Mouse (Mus musculus) spleen, adult 12 weeks (tissue): Measurements from ENCODE around the gene Arhgef12.
A peak's percentile ranks its signal among the peaks of the same experiment; 100 is the strongest.

Experiments
- DNase-seq: peaks from one replicate; pipeline ENCODE4 v3.0.0; 2022; ENCODE audit warnings: low spot score

Arhgef12 gene

DNA sequence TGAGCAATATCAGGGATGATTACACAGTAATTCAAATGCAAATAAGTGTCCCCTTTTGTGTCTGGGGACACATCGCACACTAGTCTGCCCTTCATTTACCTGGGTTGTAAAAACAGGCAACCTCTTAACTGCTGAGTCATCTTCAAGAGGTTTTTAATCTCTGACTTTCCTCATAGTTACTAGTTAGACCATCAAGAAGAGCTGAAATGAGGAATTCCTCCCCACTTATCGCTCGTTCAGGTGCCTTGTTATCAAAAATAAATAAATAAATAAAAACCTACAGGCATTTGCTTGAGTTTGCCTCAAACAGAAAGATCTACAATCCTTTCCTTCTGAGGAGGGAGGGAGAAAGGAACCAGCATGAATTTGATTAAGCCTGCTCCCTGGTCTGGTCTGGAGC, 1.7 kb upstream of the Arhgef12 start:
- DNase-seq, result no peak

DNA sequence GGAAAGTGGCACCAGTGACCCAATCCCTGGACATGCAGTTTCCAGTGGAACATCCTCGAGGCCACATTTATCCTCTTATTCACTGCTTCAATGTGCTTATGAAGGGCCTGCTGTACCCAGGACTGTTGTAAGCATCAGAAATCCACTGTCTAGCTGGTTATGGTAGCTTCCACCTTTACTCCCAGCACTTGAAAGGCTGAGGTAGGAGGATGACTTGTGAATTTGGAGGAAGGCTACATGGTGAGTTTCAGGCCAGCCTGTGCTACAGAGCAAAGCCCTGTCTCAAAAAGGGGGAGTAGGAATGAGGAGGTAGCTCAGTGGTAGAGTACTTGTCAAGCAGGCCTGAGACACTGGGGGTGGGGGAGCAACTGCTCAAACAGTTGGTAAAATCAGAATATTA, 1.0 kb upstream of the Arhgef12 start:
- no peak for DNase-seq

DNA sequence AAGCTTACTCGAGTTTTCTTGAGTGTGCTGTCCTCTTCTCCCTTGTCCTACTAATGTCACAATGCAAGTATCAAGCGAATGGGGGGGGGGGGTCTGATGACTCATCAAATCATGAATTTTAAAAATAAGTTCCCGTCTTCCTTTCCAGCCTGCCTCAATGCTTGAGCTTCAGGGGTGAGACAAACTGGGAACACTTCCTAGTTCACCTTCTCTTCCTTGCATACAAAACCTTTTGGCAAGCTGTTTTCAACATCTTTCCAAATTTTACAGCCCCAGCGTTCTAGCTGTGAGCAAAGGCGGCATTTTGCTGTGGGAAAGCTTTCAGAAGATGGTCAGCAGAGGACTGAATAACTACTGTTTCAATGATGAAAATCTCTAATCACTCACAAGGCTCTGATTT, 516 bp upstream of the Arhgef12 start:
- DNase-seq, result no peak

DNA sequence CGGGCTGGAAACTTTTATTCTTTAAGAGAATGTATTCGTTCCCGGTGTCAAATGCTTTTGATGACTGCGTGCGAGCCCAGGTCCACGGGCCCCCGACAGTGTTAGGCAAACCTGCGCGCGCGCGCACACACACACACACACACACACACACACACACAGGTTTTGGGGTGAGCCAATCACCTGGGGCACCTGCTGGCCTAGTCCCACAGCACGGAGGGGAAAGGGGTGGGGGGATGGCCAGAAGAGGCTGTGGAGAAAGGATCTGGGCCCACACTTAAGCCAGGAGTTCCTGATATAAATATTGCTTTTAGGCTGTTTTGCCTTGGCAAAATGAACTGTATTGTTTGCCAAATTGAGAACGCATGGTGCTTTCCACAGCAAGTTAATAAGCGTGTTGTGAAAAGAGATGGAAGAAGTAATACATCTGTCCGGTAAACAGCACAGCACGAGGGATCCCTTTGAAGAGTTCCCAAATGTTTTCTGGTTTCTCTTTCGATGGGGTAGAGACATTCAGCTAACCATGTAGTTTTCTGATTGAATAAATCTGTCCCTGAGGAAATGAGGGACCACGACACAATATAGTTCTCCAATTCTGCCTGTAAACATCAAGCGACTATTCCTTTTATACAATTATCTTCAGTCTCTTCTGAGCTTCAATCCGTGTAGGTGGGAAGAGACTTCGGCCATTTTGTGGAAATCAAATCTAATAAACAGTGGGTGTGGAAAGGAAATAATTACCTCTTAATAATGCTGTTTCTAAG, 433 bp downstream of the Arhgef12 start:
- no peak for DNase-seq

DNA sequence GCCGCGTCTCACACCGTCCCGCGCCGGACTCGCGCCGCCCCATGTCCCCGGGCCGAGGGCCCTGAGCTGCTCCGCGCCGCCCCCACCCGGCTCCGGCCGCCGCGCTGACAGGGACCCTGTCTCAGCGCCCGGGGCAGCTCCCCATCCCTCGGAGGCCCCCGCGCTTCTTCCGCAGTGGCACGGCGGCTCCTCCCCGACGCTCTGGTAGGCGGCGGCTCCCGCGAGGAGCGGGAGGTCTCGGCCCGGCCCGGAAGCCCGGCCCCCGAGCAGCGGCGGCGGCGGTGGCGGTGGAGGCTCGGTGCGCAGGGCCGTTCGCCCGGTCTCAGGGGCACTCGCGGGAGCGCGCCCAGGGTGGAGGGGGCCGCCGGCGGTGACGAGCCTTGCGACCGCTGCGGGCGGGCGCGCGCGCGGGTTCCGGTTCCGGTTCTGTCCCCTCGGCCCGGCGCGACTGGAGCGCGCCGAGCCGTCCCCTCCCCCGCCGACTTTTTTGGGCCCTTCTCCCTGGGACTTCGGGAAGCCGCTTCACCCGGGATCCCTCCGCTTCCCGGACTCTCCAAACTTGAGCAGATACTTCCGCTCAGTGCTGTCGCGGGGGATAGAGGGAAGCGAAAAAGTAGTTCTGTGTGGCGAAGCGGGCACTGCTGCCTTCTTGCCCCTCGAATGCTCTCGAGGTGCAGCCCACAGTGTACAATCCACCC, 1.2 kb downstream of the Arhgef12 start:
- peak; percentile 69 for DNase-seq

DNA sequence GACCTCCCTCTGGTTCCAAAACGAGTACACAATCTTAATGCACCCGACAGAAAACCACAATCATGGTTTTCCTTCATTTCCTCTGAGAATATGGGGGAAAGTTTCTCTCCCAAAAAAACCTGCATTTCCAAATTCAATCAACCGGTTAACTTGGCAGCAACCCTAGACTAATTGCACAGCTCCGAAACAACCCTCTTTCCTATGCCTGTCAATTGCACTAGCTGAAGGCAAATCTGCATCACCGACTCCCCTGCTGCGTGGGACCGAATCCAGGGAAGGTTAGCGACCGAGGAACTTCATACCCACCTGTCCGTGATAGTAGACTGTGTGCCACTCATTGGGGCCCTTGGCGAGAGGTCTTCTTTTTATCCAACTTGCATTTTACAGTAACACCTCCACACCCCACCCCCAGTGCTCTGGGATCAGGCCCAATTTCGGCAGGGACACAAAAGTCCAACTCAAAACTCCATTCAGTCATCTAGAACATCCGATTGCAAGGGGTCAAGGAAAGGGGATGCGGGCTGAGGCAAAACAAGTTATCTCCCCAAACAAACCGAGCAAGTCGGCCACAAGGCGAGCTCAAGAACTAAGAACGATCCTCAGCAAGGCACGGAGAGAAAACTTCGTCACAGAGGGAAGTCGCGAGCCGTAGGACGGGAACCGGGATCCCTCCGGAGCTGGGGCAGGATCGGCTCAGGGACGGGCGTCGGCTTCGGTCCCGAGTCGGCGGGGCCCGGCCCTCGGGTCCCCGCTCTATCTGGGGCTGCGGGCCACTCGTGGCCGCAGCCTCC, 2.0 kb downstream of the Arhgef12 start:
- DNase-seq, result peak; percentile 51

DNA sequence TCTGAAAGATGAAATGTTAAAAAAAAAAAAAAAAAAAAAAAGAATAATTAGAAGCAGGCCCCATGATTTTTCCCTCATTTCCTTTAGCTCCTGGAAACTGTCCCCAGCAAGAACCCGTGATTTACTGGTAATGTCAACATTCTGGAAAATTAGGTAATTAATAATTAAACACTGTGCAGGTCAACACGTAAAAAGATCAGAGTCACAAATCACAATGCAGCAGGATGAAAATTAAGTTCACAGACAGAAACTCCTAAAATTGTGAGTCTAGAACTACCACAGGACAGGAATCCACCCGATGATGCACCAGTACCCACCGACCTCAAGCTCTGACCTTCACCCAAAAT, 2.5 kb downstream of the Arhgef12 start:
- DNase-seq, result no peak

DNA sequence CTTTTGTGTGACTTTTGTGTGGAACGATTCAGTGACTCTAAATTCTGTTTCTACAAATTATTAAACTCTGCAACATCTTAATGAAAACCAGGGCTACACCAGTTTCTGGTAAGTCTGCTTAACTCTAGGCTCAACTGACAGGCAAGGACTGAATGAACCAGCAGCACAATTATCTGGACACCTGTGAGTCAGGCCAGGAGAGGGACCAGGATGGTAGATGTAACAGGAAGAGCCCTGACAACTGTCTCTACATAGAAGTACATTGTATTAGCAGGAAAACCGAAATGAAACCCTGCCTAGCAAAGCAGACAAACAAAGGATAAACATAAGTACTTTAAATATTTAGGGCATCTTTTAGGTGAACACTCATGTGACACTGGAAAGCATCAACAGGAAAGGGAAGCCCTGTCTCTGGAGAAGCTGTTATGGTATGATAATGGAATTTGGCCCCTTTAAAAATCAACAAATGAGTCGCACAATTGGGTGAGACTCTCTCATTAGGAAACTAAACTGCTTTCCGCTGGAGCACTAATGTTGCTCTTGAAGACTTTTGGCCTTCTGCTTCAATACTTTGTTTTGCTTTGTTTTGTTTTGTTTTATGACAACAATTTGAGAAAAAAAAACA, 3.3 kb downstream of the Arhgef12 start:
- no peak for DNase-seq

DNA sequence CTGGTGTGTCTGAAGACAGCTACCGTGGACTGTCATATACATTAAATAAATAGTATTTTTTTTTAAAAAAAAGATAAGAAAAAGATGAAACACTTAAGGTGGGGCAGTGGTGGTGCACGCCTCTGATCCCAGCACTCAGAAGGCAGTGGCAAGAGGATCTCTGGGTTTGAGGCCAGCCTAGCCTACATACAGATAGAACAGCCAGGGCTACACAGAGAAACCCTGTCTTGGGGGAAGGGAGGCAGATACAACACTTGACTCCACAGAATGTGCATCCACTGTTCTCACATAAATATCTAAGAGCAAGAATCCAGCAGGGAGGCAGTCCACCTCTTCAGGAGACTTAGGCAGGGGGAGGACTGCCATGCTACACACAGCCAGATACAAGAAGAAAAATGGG, 4.1 kb downstream of the Arhgef12 start:
- peak; percentile 27 for DNase-seq

DNA sequence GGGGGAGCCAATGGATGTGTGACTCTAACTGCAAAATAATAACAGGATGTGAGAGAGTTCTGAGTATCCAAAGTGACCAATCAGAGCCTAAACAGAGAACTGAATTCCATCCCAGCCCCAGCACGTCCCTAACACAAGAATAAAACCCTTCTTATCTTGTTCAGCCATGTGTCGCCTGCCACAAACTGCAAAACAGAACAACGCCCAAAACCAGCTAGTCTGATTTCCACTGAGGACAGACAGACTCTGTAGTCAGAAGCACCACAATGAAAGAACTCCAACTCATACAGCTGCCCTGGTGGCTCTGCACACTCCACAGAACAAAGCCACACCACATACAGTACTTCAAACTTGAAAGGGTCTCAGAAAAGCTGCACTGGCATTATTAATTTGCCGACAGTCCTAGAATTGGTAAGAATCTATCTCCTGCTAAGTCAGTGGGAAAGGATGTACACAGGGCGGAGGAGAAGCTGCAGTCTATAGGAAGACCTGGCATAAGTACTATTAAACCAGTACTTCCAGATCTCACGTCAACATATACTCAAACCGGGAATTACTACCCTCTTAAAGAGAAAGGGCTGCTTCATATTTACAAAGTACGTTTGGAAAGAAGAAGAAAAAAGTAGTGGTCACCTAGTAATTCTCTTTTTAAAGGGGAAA, 5.0 kb downstream of the Arhgef12 start:
- peak; percentile 70 for DNase-seq

DNA sequence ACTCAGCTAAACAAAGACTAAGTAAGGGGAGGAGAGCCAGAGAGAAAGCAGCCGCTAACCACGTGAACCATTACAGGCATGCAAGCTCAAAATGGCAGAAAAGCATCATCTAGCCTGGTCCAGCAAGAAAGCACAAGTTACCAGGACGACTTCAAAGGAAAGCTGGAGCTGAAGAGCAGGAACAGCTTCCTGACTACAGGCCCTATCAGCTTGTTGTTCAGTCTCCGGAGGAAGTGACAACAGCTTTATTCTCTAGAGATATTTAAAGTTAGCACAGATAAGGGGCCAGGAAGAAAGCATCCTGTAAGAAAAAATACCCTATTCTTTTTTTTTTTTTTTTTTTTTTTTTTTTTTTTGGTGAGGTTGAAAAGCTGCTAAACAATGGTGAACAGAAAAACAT, 8.1 kb downstream of the Arhgef12 start:
- DNase-seq, result no peak

DNA sequence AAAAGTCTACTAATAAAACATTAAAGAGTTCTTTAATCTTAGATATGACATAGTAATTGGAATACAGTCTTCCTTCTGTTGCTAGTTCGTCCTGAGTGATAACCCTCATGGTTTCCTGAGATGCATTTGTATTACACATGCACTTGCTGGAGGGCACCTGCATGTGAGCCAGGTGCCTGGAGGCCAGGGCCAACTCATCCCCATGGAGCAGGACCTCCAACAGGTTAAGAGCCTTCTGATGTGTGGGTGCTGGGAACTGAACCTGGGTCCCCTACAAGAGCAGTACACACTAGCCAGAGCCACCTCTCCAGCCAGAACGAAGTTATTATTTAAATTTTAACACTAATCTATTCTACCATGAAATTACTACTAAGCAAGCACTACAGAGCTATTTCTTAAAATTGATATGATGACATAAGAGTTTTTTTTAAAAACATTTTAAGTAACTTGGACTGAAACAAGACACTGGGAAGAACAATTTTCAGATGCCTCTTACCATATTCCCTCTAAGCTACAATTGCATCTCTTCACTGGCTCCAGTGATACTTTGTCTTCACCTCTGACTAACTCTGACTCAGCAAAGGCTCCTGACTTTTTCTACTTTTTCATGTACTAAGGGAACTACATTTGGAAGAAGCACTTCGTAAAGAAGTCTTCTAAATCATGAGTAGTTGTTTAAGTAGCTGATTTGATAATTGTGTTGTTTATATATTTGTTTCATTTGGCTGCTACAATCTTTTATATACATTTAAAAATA, 9.1 kb downstream of the Arhgef12 start:
- DNase-seq, result no peak

DNA sequence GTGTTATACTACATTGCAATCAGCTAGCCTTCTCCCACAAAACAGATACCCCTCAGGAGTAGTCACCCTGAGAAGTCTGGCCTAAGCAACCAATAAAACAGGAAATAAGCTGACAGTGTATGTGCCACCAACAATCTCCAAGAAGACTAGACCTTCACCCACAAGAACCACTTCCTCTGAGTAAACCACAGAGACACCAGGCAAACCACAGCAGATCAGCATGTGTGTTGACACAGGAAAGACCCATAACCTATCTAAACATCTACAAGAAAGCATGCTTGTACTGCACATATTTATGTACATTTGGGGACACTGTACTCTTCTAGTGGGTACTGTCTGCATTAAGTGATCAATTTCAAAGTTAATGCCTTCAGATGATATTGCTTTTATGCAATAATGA, 10.7 kb downstream of the Arhgef12 start:
- no peak for DNase-seq

DNA sequence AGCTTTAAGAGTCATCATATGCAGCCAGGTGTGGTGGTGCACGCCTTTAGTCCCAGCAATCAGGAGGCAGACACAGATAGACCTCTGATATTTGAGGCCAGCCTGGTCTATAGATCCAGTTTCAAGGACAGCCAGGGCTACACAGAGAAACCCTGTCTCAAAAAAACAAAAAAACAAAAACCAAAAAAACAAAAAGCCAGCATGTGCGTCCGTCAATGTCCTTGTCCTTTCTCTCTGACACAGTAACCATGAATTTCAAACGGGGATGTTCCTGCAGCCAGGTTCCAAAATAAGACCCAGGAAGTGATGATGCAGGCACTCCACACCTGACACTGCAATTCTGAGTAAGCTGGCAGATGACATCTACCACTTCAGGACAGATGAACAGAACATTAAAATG, 12.2 kb downstream of the Arhgef12 start:
- DNase-seq, result no peak

DNA sequence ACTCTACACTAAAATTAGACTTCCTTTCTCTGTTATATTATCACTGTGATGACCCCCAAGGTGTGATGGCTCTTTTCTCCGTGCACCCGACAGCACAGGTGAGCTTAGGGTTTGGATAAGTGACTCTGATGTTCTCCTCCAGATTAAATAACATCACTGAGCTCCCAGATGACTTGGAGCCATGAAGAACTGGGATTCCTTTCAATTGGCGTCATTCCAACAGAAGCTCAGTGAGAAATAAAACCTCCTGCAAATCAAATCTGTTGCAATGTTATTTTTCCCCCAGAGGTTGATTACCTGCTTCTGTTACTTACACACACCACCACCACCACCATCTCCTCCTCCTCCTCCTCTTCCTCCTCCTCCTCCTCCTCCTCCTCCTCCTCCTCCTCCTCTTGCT, 13.2 kb downstream of the Arhgef12 start:
- DNase-seq, result no peak

DNA sequence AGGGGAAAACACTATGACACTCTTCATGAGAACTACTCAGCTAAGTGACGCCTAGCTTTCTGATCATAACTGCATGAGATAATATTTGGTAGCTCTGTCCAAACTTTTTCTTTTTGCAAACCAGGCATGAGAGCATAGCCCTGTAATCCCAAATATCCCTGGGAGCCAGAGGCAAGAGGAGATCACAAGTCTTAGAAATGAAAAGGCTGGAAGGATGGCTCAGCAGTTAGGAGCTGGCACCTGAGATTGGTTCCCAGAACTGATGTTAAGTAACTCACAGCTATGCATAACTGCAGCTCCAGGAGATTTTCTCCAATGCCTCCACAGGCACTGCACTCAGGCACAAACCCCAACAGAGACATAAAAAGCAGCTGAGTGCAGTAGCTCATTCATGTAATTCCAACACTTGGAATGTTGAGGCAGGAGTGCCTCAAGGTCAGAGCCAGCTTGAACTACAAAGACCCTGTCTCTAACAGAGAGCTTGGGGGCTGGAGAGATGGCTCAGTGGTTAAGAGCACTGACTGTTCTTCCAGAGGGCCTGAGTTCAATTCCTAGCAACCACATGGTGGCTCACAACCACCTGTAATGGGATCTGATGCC, 21.3 kb downstream of the Arhgef12 start:
- DNase-seq, result no peak

DNA sequence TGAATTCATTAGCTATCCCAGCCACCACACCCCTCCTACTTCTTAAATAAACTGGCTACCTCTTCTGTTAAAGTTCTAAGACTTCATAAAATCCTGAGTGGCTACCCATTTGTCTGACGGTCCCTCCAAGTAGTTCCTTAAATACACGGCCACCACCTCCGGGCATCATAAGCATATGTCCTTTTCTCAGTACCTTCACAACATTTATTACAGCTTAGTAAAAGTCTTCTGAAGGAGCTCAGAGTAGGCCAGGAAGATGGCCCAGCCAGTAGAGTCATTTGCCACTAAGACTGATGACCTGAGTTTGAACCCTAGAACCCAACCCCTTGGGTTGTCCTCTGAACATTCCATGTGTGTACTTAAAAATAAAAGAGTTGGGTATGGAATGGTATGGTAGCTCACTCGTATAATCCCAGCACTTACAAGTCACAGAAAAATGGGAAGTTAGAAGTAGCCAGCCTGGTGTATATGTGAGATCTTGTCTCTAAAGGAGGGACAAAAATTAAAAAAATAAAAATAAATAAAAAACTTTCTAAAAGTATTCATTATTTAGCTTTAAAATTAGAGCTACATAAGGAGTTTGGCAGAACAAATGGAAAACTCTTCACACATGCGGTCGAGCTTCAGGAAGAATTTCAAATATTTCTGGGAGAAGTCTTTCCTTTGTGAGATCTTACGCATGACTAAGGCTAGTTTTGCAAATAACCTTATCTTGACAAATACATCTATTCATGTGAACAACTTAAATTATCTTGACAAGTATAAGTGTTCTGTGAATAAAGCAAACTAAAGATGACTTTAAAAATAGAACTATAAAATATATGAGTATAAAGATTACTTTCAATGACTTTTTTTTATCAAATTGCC, 22.3 kb downstream of the Arhgef12 start:
- DNase-seq, result no peak

DNA sequence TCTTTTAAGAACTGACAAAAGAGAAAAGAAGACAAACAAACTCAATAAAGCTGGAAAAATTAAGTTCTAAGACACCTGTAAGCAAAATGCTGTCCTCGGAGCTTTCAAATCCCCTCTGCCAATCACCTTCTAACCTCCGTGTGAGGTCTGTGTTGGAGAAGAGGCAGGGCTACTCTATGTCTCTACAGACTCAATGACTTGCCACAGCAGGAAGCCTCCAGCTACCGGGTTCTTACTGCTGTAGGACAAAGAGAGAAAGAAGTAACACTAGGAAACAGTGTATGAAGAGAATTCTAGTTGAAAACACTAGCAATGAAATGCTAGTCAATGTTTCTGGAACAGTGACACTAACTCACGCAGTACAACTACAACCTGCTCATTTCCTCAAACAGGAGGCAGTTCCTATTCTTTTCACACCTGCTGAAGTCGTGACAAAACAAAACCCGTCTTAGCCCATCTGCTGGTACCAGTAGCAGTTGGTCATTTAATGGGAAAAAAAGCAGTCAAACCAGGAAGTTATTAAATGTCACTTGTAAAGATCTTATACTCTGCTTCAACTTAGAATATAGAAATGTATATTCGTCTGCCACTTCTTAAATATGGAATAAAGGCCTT, 23.5 kb downstream of the Arhgef12 start:
- DNase-seq, result no peak

DNA sequence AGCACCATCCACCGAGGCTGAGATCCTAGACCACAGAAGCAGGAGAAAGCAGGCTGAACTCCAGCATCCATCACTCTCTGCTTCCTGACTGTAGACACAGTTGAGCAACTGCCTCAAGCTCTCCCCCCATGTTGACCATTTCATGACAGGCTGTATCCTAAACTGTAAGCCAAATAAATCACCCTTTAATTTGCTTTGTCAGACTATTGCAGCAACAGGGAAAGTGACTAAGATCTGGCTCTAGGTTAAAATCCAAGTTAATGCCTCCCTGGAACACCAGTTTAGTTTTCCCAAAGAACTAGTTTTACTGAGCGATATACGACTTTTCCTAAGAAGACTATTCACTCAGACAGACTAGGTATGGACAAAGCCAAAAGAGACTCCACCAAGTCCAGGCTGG, 28.3 kb downstream of the Arhgef12 start:
- DNase-seq, result no peak

DNA sequence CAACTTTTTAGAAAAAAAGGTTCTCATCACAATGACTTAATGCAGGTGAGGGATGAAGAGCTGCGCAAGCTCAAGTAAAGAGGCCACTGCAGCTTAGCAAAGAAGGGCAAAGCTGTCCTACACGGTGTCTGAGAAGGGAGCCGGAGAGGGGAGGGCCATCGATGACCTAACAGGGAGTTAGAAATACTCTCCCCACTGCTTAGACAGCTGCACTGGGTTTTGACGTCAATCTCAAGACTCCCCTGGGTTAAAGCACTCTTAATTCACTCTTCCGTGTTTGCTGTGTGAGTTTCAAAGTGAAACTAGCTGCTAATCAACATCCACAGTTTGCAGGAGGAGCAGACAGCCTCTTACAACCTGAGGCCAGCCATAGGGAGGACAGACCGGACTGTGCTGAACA, 30.9 kb downstream of the Arhgef12 start:
- DNase-seq, result no peak
